Mouse (Mus musculus) cortical plate, adult 2 months (tissue): Measurements from ENCODE around the gene Htr5b.

Experiments
- CTCF ChIP-seq: fragments of 200-500 bp; IDR thresholded peaks from 2 replicates; pipeline ENCODE4 v1.5.1; 2011; ENCODE audit warnings: mild to moderate bottlenecking, control low read depth, low read length; ENCODE audit not compliant: insufficient read depth; ENCODE audit errors: extremely low read depth
- POLR2A ChIP-seq: fragments of 200-500 bp; IDR thresholded peaks from 2 replicates; pipeline ENCODE4 v1.6.1; 2011; ENCODE audit warnings: mild to moderate bottlenecking, low read length, control low read depth; ENCODE audit not compliant: insufficient read depth; ENCODE audit errors: extremely low read depth

DNA sequence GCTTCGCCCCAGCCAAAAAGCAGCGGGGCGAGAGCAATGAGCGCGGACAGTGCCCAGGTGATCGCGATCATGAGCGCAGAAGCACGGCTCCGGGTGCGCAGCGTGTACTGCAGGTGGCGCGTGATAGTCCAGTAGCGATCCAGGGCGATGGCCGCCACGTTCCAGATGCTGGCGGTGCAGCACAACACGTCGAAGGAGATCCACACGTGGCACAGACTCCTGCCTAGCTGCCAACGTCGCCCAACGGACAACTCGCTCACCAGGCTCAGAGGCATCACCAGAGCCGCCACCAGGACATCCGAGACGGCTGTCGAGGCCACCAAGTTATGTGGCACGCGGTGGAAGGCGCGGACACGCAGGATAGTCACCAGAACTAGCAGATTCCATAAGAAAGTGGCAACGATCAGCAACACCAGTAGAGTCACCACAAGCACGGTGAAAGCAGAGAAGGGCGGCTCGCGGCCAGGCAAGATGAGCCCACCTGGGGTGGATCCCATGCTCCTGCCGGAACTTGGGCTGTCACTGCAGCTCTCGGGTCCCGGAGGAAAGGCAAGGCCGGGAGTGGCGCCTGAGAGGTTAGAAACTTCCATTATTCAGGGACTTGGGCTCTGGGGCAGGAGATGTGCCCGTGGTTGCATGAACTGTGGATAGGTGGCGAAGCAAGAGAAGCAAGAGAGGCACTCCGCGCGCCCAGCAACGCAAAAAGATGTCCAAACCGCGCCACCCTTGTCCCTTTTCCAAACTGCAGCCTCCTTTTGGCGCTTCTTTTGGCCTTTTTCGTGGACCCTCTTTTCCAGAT lies 466 bp downstream of the Htr5b start:
- TF ChIP-seq CTCF (no peak), POLR2A (no peak)
